Mouse (Mus musculus) liver, postnatal 0 days (tissue): ENCODE results near the gene Gm20388. TPM values are rescaled to one million over a fixed set of nuclear protein-coding genes. Genes with fewer than 3 reads are reported as not detected.

Source experiments
- ATAC-seq: fragments of 200-750 bp; cut with Nextera tagmentation; 2 replicates; pipeline ENCODE4 v1.8.0; 2017; ENCODE audit warnings: mild to moderate bottlenecking, moderate library complexity
- DNase-seq: peaks from one replicate; pipeline ENCODE4 v3.0.0-alpha.2; 2016
- H3K27ac ChIP-seq: fragments of 300-500 bp; sonication (generic); 2 replicates; pipeline ENCODE4 v1.5.1; 2014; ENCODE audit warnings: antibody characterized with exemption, moderate library complexity, mild to moderate bottlenecking, low read depth
- H3K27me3 ChIP-seq: fragments of 300-500 bp; sonication (generic); 2 replicates; pipeline ENCODE4 v1.6.1; 2014; ENCODE audit warnings: low read length, control low read depth, mixed read lengths; ENCODE audit not compliant: insufficient read depth
- H3K36me3 ChIP-seq: fragments of 300-500 bp; sonication (generic); replicated peaks from 2 replicates; pipeline ENCODE4 v1.6.1; 2014; ENCODE audit warnings: mild to moderate bottlenecking, control low read depth, low read length, moderate library complexity, mixed read lengths; ENCODE audit not compliant: insufficient read depth
- H3K4me1 ChIP-seq: fragments of 300-500 bp; sonication (generic); 2 replicates; pipeline ENCODE4 v1.6.1; 2014; ENCODE audit warnings: antibody characterized with exemption, mild to moderate bottlenecking, control low read depth; ENCODE audit not compliant: insufficient read depth
- H3K4me2 ChIP-seq: fragments of 300-500 bp; sonication (generic); 2 replicates; pipeline ENCODE4 v1.6.1; 2014; ENCODE audit warnings: low read depth, mild to moderate bottlenecking, low read length, moderate library complexity, mixed read lengths
- H3K4me3 ChIP-seq: fragments of 300-500 bp; sonication (generic); 2 replicates; pipeline ENCODE4 v1.5.1; 2014; ENCODE audit warnings: low read depth, low read length
- H3K9ac ChIP-seq: fragments of 300-500 bp; sonication (generic); replicated peaks from 2 replicates; pipeline ENCODE4 v1.6.1; 2014; ENCODE audit warnings: mild to moderate bottlenecking, moderate library complexity
- H3K9me3 ChIP-seq: fragments of 300-500 bp; sonication (generic); 2 replicates; pipeline ENCODE4 v1.6.1; 2016; ENCODE audit warnings: mild to moderate bottlenecking, control low read depth, low read length, mixed read lengths
- CTCF ChIP-seq: sonication (generic); IDR thresholded peaks from 2 replicates; pipeline ENCODE4 v1.5.1; 2016; ENCODE audit warnings: antibody characterized with exemption, low read depth
- EP300 ChIP-seq: IDR thresholded peaks from 2 replicates; pipeline ENCODE4 v1.6.1; 2016; ENCODE audit warnings: antibody characterized with exemption, low read depth, mild to moderate bottlenecking
- WGBS: fragments of 180-500 bp; shearing (Covaris S2); extraction: QIAGEN DNeasy Blood & Tissue Kit; methylation state at CpG from one replicate; pipeline ENCODE4 v1.1.7; 2014; ENCODE audit not compliant: insufficient replicate concordance; 5-methylcytosine and 5-hydroxymethylcytosine counted together
- polyA plus RNA-seq: library from polyadenylated mRNA; unstranded; fragments of >200 nt; fragmentation: Nextera tagmentation; extraction: Ambion mirVana; gene quantifications from 2 replicates; pipeline ENCODE4 v1.2.1, GENCODE M21; 2015

Gene Gm20388
- polyA plus RNA-seq, 1 experiment from 2014 or later: not detected

- no peak overlapping the region for H3K4me3 ChIP-seq
- H3K27me3 ChIP-seq: no peaks in the 10 kb centered on the region
- ATAC-seq: no peak
- no peak for DNase-seq
- H3K27ac ChIP-seq: no peak overlapping the region
- TF ChIP-seq CTCF (no peak), EP300 (no peak)
- H3K36me3 ChIP-seq: no peaks in the 10 kb centered on the region
- H3K4me2 ChIP-seq: no peak overlapping the region
- no peaks in the 10 kb centered on the region for H3K9me3 ChIP-seq
- H3K4me1 ChIP-seq: no peaks in the 10 kb centered on the region
- H3K9ac ChIP-seq: no peak overlapping the region
- WGBS: 77% methylated on average over 10 of the region's 10 CpGs
These were observed 2207.5 kb downstream of the Gm20388 start for GRCm38 (mm10) chr8:122118097-122118496.

GRCm38 (mm10) chr8:122118536-122118935, 2207.9 kb downstream of the Gm20388 start:
- H3K4me2 ChIP-seq: no peak overlapping the region
- no peak for DNase-seq
- H3K4me3 ChIP-seq: no peak overlapping the region
- H3K27ac ChIP-seq: no peak overlapping the region
- TF ChIP-seq CTCF (no peak), EP300 (no peak)
- no peak overlapping the region for H3K9ac ChIP-seq
- no peaks in the 10 kb centered on the region for H3K27me3 ChIP-seq
- H3K4me1 ChIP-seq: no peaks in the 10 kb centered on the region
- no peak for ATAC-seq
- 83% methylated on average over 15 of the region's 15 CpGs for WGBS
- H3K36me3 ChIP-seq: no peaks in the 10 kb centered on the region
- no peaks in the 10 kb centered on the region for H3K9me3 ChIP-seq

GRCm38 (mm10) chr8:122124326-122124725, 2213.7 kb downstream of the Gm20388 start:
- 83% methylated on average over 3 of the region's 3 CpGs for WGBS
- H3K36me3 ChIP-seq: no peaks in the 10 kb centered on the region
- TF ChIP-seq EP300: no peak
- TF ChIP-seq CTCF: peak; percentile 46

GRCm38 (mm10) chr8:122126659-122127058, 2216.0 kb downstream of the Gm20388 start:
- no peak for TF ChIP-seq CTCF
- TF ChIP-seq EP300: no peak
- 61% methylated on average over 8 of the region's 8 CpGs for WGBS

More at GRCm38 (mm10) chr8:122124326-122124725, 2213.7 kb downstream of the Gm20388 start:
- Histone ChIP-seq H3K9me3 (no peaks in the 10 kb centered on the region), H3K4me3 (no peak overlapping the region), H3K4me1 (no peaks in the 10 kb centered on the region), H3K4me2 (no peak overlapping the region), H3K27me3 (no peaks in the 10 kb centered on the region), H3K9ac (no peak overlapping the region), H3K27ac (no peak overlapping the region)
- ATAC-seq: no peak
- no peak for DNase-seq

GRCm38 (mm10) chr8:122134121-122134529, 2223.5 kb downstream of the Gm20388 start:
- Histone ChIP-seq H3K9ac (no peak overlapping the region), H3K27me3 (no peaks in the 10 kb centered on the region), H3K36me3 (no peaks in the 10 kb centered on the region), H3K9me3 (no peaks in the 10 kb centered on the region), H3K4me3 (no peak overlapping the region), H3K4me2 (no peak overlapping the region), H3K27ac (no peak overlapping the region), H3K4me1 (no peaks in the 10 kb centered on the region)
- DNase-seq: no peak
- TF ChIP-seq CTCF: no peak
- TF ChIP-seq EP300: no peak
- 61% methylated on average over 3 of the region's 3 CpGs for WGBS
- ATAC-seq: no peak

More at GRCm38 (mm10) chr8:122126659-122127058, 2216.0 kb downstream of the Gm20388 start:
- Histone ChIP-seq H3K27ac (no peak overlapping the region), H3K4me3 (no peak overlapping the region), H3K9ac (no peak overlapping the region), H3K4me1 (no peaks in the 10 kb centered on the region), H3K27me3 (no peaks in the 10 kb centered on the region), H3K9me3 (no peaks in the 10 kb centered on the region), H3K36me3 (no peaks in the 10 kb centered on the region), H3K4me2 (no peak overlapping the region)
- DNase-seq (no peak), ATAC-seq (no peak)

GRCm38 (mm10) chr8:122135494-122135893, 2224.9 kb downstream of the Gm20388 start:
- Histone ChIP-seq H3K27me3 (no peaks in the 10 kb centered on the region), H3K4me2 (no peak overlapping the region), H3K4me1 (no peaks in the 10 kb centered on the region), H3K36me3 (no peaks in the 10 kb centered on the region), H3K27ac (no peak overlapping the region), H3K9ac (no peak overlapping the region), H3K4me3 (no peak overlapping the region), H3K9me3 (no peaks in the 10 kb centered on the region)
- ATAC-seq (no peak), DNase-seq (no peak)
- TF ChIP-seq EP300: no peak
- TF ChIP-seq CTCF: peak; percentile 23
- 43% methylated on average over 5 of the region's 5 CpGs for whole genome bisulfite sequencing

- no peak overlapping the region for H3K9ac ChIP-seq
- H3K9me3 ChIP-seq: no peaks in the 10 kb centered on the region
- H3K4me2 ChIP-seq: no peak overlapping the region
- H3K4me1 ChIP-seq: no peaks in the 10 kb centered on the region
- no peak overlapping the region for H3K27ac ChIP-seq
- H3K4me3 ChIP-seq: no peak overlapping the region
- no peaks in the 10 kb centered on the region for H3K27me3 ChIP-seq
- 40% methylated on average over 5 of the region's 5 CpGs for WGBS
- ATAC-seq: peak; percentile 85
- no peaks in the 10 kb centered on the region for H3K36me3 ChIP-seq
- DNase-seq: peak; percentile 79
- peak; percentile 93 for TF ChIP-seq CTCF
- no peak for TF ChIP-seq EP300
These were observed 2229.1 kb downstream of the Gm20388 start for GRCm38 (mm10) chr8:122139784-122140183.
